Mouse (Mus musculus): ENCODE measurements around the gene Mbnl1. TPM values are rescaled to one million over a fixed set of nuclear protein-coding genes. Genes with fewer than 3 reads are reported as not detected.
A peak's percentile ranks its signal among the peaks of the same experiment; 100 is the strongest.
"Not testable (repeated sequence)": the region's sequence is repeated elsewhere in the genome, so short reads cannot be mapped to it uniquely, and the experiment has no call there.

The Mbnl1 gene
- total and polyA plus RNA-seq, 2 experiments from 2014 or later, result 70.8 to 94.9 TPM

DNA sequence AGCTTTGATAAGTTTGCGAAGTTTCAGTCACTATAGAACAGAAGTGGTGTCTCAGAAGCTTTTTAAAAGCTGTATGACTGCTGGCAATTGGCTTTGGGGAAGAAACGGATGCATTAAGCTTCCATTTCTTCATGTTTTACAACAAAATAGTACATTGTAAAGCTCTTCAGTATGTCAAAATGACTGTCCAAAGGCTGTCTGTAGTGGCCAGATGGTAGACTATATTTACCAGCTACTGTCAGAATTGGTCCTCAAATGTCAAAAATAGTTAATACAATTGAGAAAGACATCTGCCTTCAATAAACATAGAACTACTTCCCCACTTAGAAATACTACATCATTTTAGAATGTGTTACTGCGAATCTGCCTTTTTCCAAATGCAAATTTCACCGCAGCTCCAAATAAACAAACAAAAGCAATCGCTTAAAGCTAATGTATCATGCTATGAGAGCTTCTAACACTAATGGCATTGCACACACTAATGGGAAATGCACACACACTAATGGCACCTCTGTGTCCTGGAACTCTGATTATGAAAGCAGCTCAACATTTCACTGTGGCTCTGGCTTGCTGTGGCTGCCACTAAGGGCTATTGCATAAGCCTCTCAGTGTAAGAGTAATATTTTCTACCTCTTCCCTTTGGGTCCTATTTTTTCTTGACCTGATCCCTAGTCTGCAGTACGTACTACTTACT, 10.7 kb upstream of the Mbnl1 start:
- TF ChIP-seq EP300 (IDR thresholded peaks at IDR 0.05; ENCODE audit: low read depth), result no peak
- TF ChIP-seq CTCF (IDR thresholded peaks at IDR 0.05; ENCODE audit: low read depth), result no peak
- H3K27ac ChIP-seq (ENCODE audit: low read depth), result no peak overlapping the region
- no peaks in the 10 kb centered on the region for H3K9me3 ChIP-seq (replicated peaks; ENCODE audit: control insufficient read depth, low read length)
- 88% methylated on average over 6 of the region's 6 CpGs for WGBS
- no peaks in the 10 kb centered on the region for H3K36me3 ChIP-seq (replicated peaks; ENCODE audit: control insufficient read depth, insufficient read depth, low read length)
- H3K4me3 ChIP-seq (ENCODE audit: low read depth, low read length), result no peak overlapping the region
- DNase-seq (ENCODE audit: low spot score) (no peak), ATAC-seq (ENCODE audit: insufficient read depth, low read depth) (no peak)
- no peak overlapping the region for H3K9ac ChIP-seq (replicated peaks; ENCODE audit: low read depth, low read length)
- H3K4me1 ChIP-seq (ENCODE audit: control insufficient read depth, insufficient read depth), result no peaks in the 10 kb centered on the region
- no peak overlapping the region for H3K4me2 ChIP-seq (ENCODE audit: low read depth, low read length)
- H3K27me3 ChIP-seq (ENCODE audit: control insufficient read depth, insufficient read depth, low read length), result no peaks in the 10 kb centered on the region

DNA sequence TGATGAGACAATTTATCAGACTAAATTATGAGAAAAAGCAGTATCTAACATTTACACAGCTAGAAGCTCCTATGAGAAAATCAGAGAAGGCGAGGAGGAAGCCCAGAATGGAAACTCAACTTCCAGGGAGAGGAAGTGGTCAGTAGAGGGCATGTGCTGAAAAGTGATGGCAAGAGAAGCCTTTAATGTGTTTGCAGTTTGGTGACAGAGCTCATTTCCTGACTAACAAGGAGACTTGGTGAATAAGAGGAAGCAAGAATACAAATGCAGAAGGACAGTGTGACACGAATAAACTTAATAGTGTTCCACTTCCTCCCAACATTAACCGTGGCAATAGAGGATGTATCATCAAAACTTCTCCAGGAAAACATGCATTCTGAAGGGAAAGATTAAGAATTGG, 4.0 kb upstream of the Mbnl1 start:
- not testable (repeated sequence) for H3K27ac ChIP-seq (ENCODE audit: low read depth); DNase-seq (ENCODE audit: low spot score); H3K4me2 ChIP-seq (ENCODE audit: low read depth, low read length); H3K36me3 ChIP-seq (replicated peaks; ENCODE audit: control insufficient read depth, insufficient read depth, low read length); H3K27me3 ChIP-seq (ENCODE audit: control insufficient read depth, insufficient read depth, low read length); ATAC-seq (ENCODE audit: insufficient read depth, low read depth); H3K4me1 ChIP-seq (ENCODE audit: control insufficient read depth, insufficient read depth); H3K4me3 ChIP-seq (ENCODE audit: low read depth, low read length); H3K9ac ChIP-seq (replicated peaks; ENCODE audit: low read depth, low read length); H3K9me3 ChIP-seq (replicated peaks; ENCODE audit: control insufficient read depth, low read length)
- WGBS, result 54% methylated on average over 2 of the region's 3 CpGs

DNA sequence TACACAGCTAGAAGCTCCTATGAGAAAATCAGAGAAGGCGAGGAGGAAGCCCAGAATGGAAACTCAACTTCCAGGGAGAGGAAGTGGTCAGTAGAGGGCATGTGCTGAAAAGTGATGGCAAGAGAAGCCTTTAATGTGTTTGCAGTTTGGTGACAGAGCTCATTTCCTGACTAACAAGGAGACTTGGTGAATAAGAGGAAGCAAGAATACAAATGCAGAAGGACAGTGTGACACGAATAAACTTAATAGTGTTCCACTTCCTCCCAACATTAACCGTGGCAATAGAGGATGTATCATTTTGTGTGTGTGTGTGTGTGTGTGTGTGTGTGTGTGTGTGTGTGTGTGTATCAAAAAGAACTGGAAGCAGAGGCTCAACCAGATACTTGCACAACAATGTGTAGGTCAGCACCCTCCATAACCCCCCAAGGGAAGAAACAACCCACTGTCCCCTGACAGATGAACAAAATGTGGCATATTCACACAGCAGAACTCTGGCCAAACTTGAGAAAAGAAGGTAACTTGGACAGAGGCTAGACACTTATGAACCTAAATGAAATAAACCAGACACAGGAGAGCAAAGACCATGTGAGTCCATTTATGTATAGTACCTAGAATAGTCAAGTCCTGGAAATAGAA, 3.3 kb upstream of the Mbnl1 start:
- not testable (repeated sequence) for H3K27ac ChIP-seq (ENCODE audit: low read depth); ATAC-seq (ENCODE audit: insufficient read depth, low read depth); H3K4me1 ChIP-seq (ENCODE audit: control insufficient read depth, insufficient read depth); H3K4me3 ChIP-seq (ENCODE audit: low read depth, low read length); H3K9me3 ChIP-seq (replicated peaks; ENCODE audit: control insufficient read depth, low read length); H3K4me2 ChIP-seq (ENCODE audit: low read depth, low read length); H3K9ac ChIP-seq (replicated peaks; ENCODE audit: low read depth, low read length); H3K27me3 ChIP-seq (ENCODE audit: control insufficient read depth, insufficient read depth, low read length); H3K36me3 ChIP-seq (replicated peaks; ENCODE audit: control insufficient read depth, insufficient read depth, low read length); DNase-seq (ENCODE audit: low spot score)
- WGBS, result 76% methylated on average over 2 of the region's 3 CpGs

DNA sequence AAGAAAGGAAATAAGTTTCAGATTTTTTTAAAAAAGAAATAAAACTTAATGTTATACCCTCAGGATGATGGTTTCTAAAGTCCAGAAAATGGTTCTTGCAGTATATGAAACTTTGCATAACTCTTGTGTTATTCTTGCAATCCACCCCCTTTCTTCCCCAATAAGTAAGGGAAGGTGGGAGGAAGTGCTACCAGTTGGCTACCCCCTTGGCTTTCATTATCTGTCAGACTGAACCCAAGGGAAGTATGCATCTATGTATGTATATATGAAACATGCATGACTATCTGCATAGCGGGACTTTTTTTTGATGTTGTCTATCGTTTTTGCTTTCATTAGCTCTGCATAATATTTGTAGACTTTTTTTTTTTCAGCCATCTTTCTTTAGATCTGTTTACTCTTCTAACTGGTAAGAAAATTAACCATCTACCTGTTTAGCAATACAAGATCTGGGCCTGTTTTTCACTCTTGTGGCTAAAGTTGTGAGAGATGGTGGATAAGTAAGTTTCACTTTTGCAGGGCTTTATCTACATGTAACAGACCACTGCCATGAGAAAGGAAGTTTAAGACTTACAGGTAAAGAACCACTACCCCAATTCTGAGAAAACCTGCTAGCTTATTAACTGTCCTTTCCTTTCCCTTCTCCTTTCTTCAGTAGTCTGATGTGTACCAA, 484 bp upstream of the Mbnl1 start:
- no peak overlapping the region for H3K27ac ChIP-seq (ENCODE audit: low read depth)
- no peaks in the 10 kb centered on the region for H3K9me3 ChIP-seq (replicated peaks; ENCODE audit: control insufficient read depth, low read length)
- H3K9ac ChIP-seq (replicated peaks; ENCODE audit: low read depth, low read length), result no peak overlapping the region
- H3K36me3 ChIP-seq (replicated peaks; ENCODE audit: control insufficient read depth, insufficient read depth, low read length), result no peaks in the 10 kb centered on the region
- H3K4me1 ChIP-seq (ENCODE audit: control insufficient read depth, insufficient read depth), result 0 out of 2 replicates have a peak, but pooled peaks cover 5% of the 10 kb centered on the region
- TF ChIP-seq EP300 (IDR thresholded peaks at IDR 0.05; ENCODE audit: low read depth), result no peak
- TF ChIP-seq CTCF (IDR thresholded peaks at IDR 0.05; ENCODE audit: low read depth), result no peak
- H3K4me2 ChIP-seq (ENCODE audit: low read depth, low read length), result no peak overlapping the region
- no peaks in the 10 kb centered on the region for H3K27me3 ChIP-seq (ENCODE audit: control insufficient read depth, insufficient read depth, low read length)
- no peak overlapping the region for H3K4me3 ChIP-seq (ENCODE audit: low read depth, low read length)
- ATAC-seq (ENCODE audit: insufficient read depth, low read depth) (no peak), DNase-seq (ENCODE audit: low spot score) (no peak)
- 74% methylated on average over 2 of the region's 2 CpGs for whole genome bisulfite sequencing

DNA sequence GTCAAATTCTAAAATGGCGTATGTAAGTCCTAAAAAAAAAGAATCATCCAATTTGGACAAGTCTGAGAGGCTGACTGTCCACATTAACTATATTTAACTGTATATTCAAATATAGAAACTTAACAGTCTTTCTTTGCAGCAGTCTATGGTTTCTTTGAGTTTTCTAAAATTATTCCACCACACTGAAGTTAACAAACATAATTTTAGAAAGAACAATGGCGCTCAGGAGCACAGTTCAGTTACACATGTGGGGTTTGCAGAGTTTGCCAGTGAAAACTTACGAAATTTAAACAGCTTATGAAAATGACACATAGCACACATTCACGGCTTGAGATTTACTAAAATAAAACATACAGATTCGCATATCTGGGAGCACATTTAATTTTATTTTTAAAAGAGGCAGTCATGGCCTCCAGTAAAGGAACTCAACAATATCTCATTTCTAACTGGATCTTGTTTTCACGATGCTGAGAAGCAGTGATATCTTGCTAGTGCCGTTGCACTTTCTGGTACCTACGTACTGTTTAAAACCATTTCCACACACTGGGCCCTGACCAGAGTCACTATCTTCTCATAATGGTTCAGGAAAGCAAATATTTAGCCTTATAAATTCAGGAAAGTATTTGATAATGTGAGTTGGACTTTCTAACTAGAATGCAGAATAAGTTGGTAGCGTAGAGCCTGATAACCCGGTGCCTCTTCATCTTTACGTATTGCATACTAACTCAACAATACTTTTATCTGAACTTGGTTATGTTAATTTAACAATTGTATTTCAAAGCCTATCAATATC, 1.4 kb downstream of the Mbnl1 start:
- no peak for DNase-seq (ENCODE audit: low spot score)
- H3K9me3 ChIP-seq (replicated peaks; ENCODE audit: control insufficient read depth, low read length), result no peaks in the 10 kb centered on the region
- H3K27me3 ChIP-seq (ENCODE audit: control insufficient read depth, insufficient read depth, low read length), result no peaks in the 10 kb centered on the region
- no peak overlapping the region for H3K9ac ChIP-seq (replicated peaks; ENCODE audit: low read depth, low read length)
- H3K4me1 ChIP-seq (ENCODE audit: control insufficient read depth, insufficient read depth), result 0 out of 2 replicates have a peak, but pooled peaks cover 5% of the 10 kb centered on the region
- H3K4me3 ChIP-seq (ENCODE audit: low read depth, low read length), result peak overlapping the region; percentile 19; the same call in 1 of the 2 replicates
- 83% methylated on average over 11 of the region's 11 CpGs for WGBS
- no peak overlapping the region for H3K27ac ChIP-seq (ENCODE audit: low read depth)
- no peak overlapping the region; the same call in 1 of the 2 replicates for H3K4me2 ChIP-seq (ENCODE audit: low read depth, low read length)
- no peak for ATAC-seq (ENCODE audit: insufficient read depth, low read depth)
- TF ChIP-seq CTCF (IDR thresholded peaks at IDR 0.05; ENCODE audit: low read depth), result no peak
- no peaks in the 10 kb centered on the region for H3K36me3 ChIP-seq (replicated peaks; ENCODE audit: control insufficient read depth, insufficient read depth, low read length)

Measured in heart, postnatal 0 days (tissue).